Mouse (Mus musculus): ENCODE results near the gene Pcp2.

- no peak for TF ChIP-seq CTCF (IDR thresholded peaks at IDR 0.05; ENCODE audit: low read depth)
- no peak for TF ChIP-seq EP300 (IDR thresholded peaks at IDR 0.05; ENCODE audit: low read depth)
Observed at GRCm38 (mm10) chr8:3587391-3588257, 37.7 kb downstream of the Pcp2 start.
